Mouse (Mus musculus) liver, postnatal 0 days (tissue): Measurements from ENCODE around the gene Dact2.

Source experiments
- CTCF ChIP-seq: sonication (generic); IDR thresholded peaks from 2 replicates; pipeline ENCODE4 v1.5.1; 2016; ENCODE audit warnings: antibody characterized with exemption, low read depth
- EP300 ChIP-seq: IDR thresholded peaks from 2 replicates; pipeline ENCODE4 v1.6.1; 2016; ENCODE audit warnings: antibody characterized with exemption, low read depth, mild to moderate bottlenecking

- no peak for TF ChIP-seq CTCF
- no peak for TF ChIP-seq EP300
These were observed 22.0 kb upstream of the Dact2 start for GRCm38 (mm10) chr17:14225982-14226652.
